Mouse (Mus musculus): ENCODE measurements around the gene Dusp7.

- TF ChIP-seq CHD2 (IDR thresholded peaks at IDR 0.05; ENCODE audit: low read depth, low read length) (no peak), ZC3H11A (IDR thresholded peaks at IDR 0.05; ENCODE audit: borderline replicate concordance, low read depth, low read length) (no peak), HCFC1 (IDR thresholded peaks at IDR 0.05; ENCODE audit: borderline replicate concordance, insufficient read depth, low read length) (no peak)
Measured at GRCm38 (mm10) chr9:106369801-106370485, 1.5 kb downstream of the Dusp7 start.
